Mouse (Mus musculus): Measurements from ENCODE around the gene Gm49601.

The Gm49601 gene

GRCm38 (mm10) chr16:18645329-18645728 is 19.1 kb upstream of the Gm49601 start:
- Histone ChIP-seq H3K4me3 (replicated peaks; ENCODE audit: low read length) (no peak overlapping the region), H3K4me1 (replicated peaks; ENCODE audit: low read depth, low read length) (peaks cover 21% of the 10 kb centered on the region), H3K36me3 (ENCODE audit: insufficient read depth, low read length) (no peaks in the 10 kb centered on the region), H3K9me3 (ENCODE audit: low read length) (no peaks in the 10 kb centered on the region), H3K27me3 (ENCODE audit: insufficient read depth, low read length) (peaks cover 18% of the 10 kb centered on the region; the same call in 1 of the 2 replicates)
- TF ChIP-seq NANOG (IDR thresholded peaks at IDR 0.05; ENCODE audit: borderline replicate concordance, low read length) (no peak), CTCF (conservative IDR thresholded peaks at IDR 0.05; ENCODE audit: low read length) (no peak), POU5F1 (IDR thresholded peaks at IDR 0.05; ENCODE audit: borderline replicate concordance, low read length) (no peak)

GRCm38 (mm10) chr16:18644485-18644884 is 18.3 kb upstream of the Gm49601 start:
- no peaks in the 10 kb centered on the region for H3K36me3 ChIP-seq (ENCODE audit: insufficient read depth, low read length)
- peaks cover 21% of the 10 kb centered on the region for H3K4me1 ChIP-seq (replicated peaks; ENCODE audit: low read depth, low read length)
- no peak for TF ChIP-seq CTCF (conservative IDR thresholded peaks at IDR 0.05; ENCODE audit: low read length)
- no peak for TF ChIP-seq NANOG (IDR thresholded peaks at IDR 0.05; ENCODE audit: borderline replicate concordance, low read length)
- TF ChIP-seq POU5F1 (IDR thresholded peaks at IDR 0.05; ENCODE audit: borderline replicate concordance, low read length): no peak
- peaks cover 19% of the 10 kb centered on the region for H3K27me3 ChIP-seq (ENCODE audit: insufficient read depth, low read length)
- H3K4me3 ChIP-seq (replicated peaks; ENCODE audit: low read length): no peak overlapping the region
- no peaks in the 10 kb centered on the region for H3K9me3 ChIP-seq (ENCODE audit: low read length)

GRCm38 (mm10) chr16:18643406-18643998 is 17.3 kb upstream of the Gm49601 start:
- Histone ChIP-seq H3K4me3 (replicated peaks; ENCODE audit: low read length) (no peak overlapping the region), H3K9me3 (ENCODE audit: low read length) (no peaks in the 10 kb centered on the region), H3K27me3 (ENCODE audit: insufficient read depth, low read length) (peaks cover 22% of the 10 kb centered on the region), H3K36me3 (ENCODE audit: insufficient read depth, low read length) (no peaks in the 10 kb centered on the region), H3K4me1 (replicated peaks; ENCODE audit: low read depth, low read length) (peaks cover 21% of the 10 kb centered on the region)
- TF ChIP-seq POU5F1 (IDR thresholded peaks at IDR 0.05; ENCODE audit: borderline replicate concordance, low read length) (no peak), CTCF (conservative IDR thresholded peaks at IDR 0.05; ENCODE audit: low read length) (no peak), NANOG (IDR thresholded peaks at IDR 0.05; ENCODE audit: borderline replicate concordance, low read length) (no peak)

GRCm38 (mm10) chr16:18642897-18643296 is 16.7 kb upstream of the Gm49601 start:
- H3K36me3 ChIP-seq (ENCODE audit: insufficient read depth, low read length): no peaks in the 10 kb centered on the region
- no peak overlapping the region for H3K4me3 ChIP-seq (replicated peaks; ENCODE audit: low read length)
- peaks cover 21% of the 10 kb centered on the region for H3K4me1 ChIP-seq (replicated peaks; ENCODE audit: low read depth, low read length)
- H3K9me3 ChIP-seq (ENCODE audit: low read length): no peaks in the 10 kb centered on the region
- peaks cover 27% of the 10 kb centered on the region for H3K27me3 ChIP-seq (ENCODE audit: insufficient read depth, low read length)
- TF ChIP-seq CTCF (conservative IDR thresholded peaks at IDR 0.05; ENCODE audit: low read length) (no peak), POU5F1 (IDR thresholded peaks at IDR 0.05; ENCODE audit: borderline replicate concordance, low read length) (no peak), NANOG (IDR thresholded peaks at IDR 0.05; ENCODE audit: borderline replicate concordance, low read length) (no peak)

GRCm38 (mm10) chr16:18642291-18642690 is 16.1 kb upstream of the Gm49601 start:
- Histone ChIP-seq H3K36me3 (ENCODE audit: insufficient read depth, low read length) (no peaks in the 10 kb centered on the region), H3K9me3 (ENCODE audit: low read length) (no peaks in the 10 kb centered on the region), H3K4me3 (replicated peaks; ENCODE audit: low read length) (no peak overlapping the region), H3K27me3 (ENCODE audit: insufficient read depth, low read length) (peaks cover 31% of the 10 kb centered on the region), H3K4me1 (replicated peaks; ENCODE audit: low read depth, low read length) (peaks cover 20% of the 10 kb centered on the region)
- no peak for TF ChIP-seq POU5F1 (IDR thresholded peaks at IDR 0.05; ENCODE audit: borderline replicate concordance, low read length)
- TF ChIP-seq CTCF (conservative IDR thresholded peaks at IDR 0.05; ENCODE audit: low read length): no peak
- no peak for TF ChIP-seq NANOG (IDR thresholded peaks at IDR 0.05; ENCODE audit: borderline replicate concordance, low read length)

GRCm38 (mm10) chr16:18639382-18639929 is 13.2 kb upstream of the Gm49601 start:
- H3K9me3 ChIP-seq (ENCODE audit: low read length): peaks cover 6% of the 10 kb centered on the region
- TF ChIP-seq POU5F1 (IDR thresholded peaks at IDR 0.05; ENCODE audit: borderline replicate concordance, low read length): no peak
- no peak for TF ChIP-seq NANOG (IDR thresholded peaks at IDR 0.05; ENCODE audit: borderline replicate concordance, low read length)
- TF ChIP-seq CTCF (conservative IDR thresholded peaks at IDR 0.05; ENCODE audit: low read length): no peak
- H3K4me3 ChIP-seq (replicated peaks; ENCODE audit: low read length): no peak overlapping the region
- H3K27me3 ChIP-seq (ENCODE audit: insufficient read depth, low read length): peaks cover 46% of the 10 kb centered on the region
- H3K36me3 ChIP-seq (ENCODE audit: insufficient read depth, low read length): no peaks in the 10 kb centered on the region
- H3K4me1 ChIP-seq (replicated peaks; ENCODE audit: low read depth, low read length): peaks cover 12% of the 10 kb centered on the region

GRCm38 (mm10) chr16:18638396-18638795 is 12.2 kb upstream of the Gm49601 start:
- H3K27me3 ChIP-seq (ENCODE audit: insufficient read depth, low read length): peaks cover 44% of the 10 kb centered on the region
- no peaks in the 10 kb centered on the region for H3K36me3 ChIP-seq (ENCODE audit: insufficient read depth, low read length)
- no peak for TF ChIP-seq NANOG (IDR thresholded peaks at IDR 0.05; ENCODE audit: borderline replicate concordance, low read length)
- TF ChIP-seq CTCF (conservative IDR thresholded peaks at IDR 0.05; ENCODE audit: low read length): no peak
- TF ChIP-seq POU5F1 (IDR thresholded peaks at IDR 0.05; ENCODE audit: borderline replicate concordance, low read length): no peak
- H3K4me3 ChIP-seq (replicated peaks; ENCODE audit: low read length): no peak overlapping the region
- peaks cover 13% of the 10 kb centered on the region for H3K9me3 ChIP-seq (ENCODE audit: low read length)
- H3K4me1 ChIP-seq (replicated peaks; ENCODE audit: low read depth, low read length): peaks cover 12% of the 10 kb centered on the region

- no peaks in the 10 kb centered on the region for H3K36me3 ChIP-seq (ENCODE audit: insufficient read depth, low read length)
- H3K9me3 ChIP-seq (ENCODE audit: low read length): peaks cover 13% of the 10 kb centered on the region
- peaks cover 53% of the 10 kb centered on the region for H3K27me3 ChIP-seq (ENCODE audit: insufficient read depth, low read length)
- TF ChIP-seq POU5F1 (IDR thresholded peaks at IDR 0.05; ENCODE audit: borderline replicate concordance, low read length) (no peak), CTCF (conservative IDR thresholded peaks at IDR 0.05; ENCODE audit: low read length) (no peak), NANOG (IDR thresholded peaks at IDR 0.05; ENCODE audit: borderline replicate concordance, low read length) (no peak)
- H3K4me1 ChIP-seq (replicated peaks; ENCODE audit: low read depth, low read length): peaks cover 15% of the 10 kb centered on the region
- H3K4me3 ChIP-seq (replicated peaks; ENCODE audit: low read length): no peak overlapping the region
These were observed 10.6 kb upstream of the Gm49601 start for GRCm38 (mm10) chr16:18636804-18637203.

All from E14TG2a.4 (cell line).